Mouse (Mus musculus) gastrocnemius, adult 8-10 months (tissue): Measurements from ENCODE around the gene Cdc42se2. TPM values are rescaled to one million over a fixed set of nuclear protein-coding genes. Genes with fewer than 3 reads are reported as not detected.

Experiments
- DNase-seq, 2 experiments: peaks; one replicate each; pipeline ENCODE4 v3.0.0; 2022; ENCODE audit warnings: low spot score in 2 of 2
- total RNA-seq, 4 experiments: library from RNA; stranded (reverse); gene quantifications; 2 replicates each; pipeline ENCODE4 v1.2.4; 2022

Cdc42se2 gene
- 10 to 100 TPM; 13.2 to 20.5 (median 17.6) TPM for total RNA-seq

- DNase-seq: peak; percentile 93 to 94
Measured at GRCm38 (mm10) chr11:54787488-54788474, at the start of gene Cdc42se2. Gene Cdc42se2, minus strand, starts transcription at chr11:54787675.

GRCm38 (mm10) chr11:54836106-54836505 lies 48.6 kb upstream of the Cdc42se2 start:
- DNase-seq: peak; percentile 30 to 50

- no peak for DNase-seq
Measured at GRCm38 (mm10) chr11:54834596-54834995, 47.1 kb upstream of the Cdc42se2 start.

GRCm38 (mm10) chr11:54833833-54834232 lies 46.4 kb upstream of the Cdc42se2 start:
- DNase-seq: no peak

GRCm38 (mm10) chr11:54826819-54827218 lies 39.3 kb upstream of the Cdc42se2 start:
- DNase-seq: no peak

- DNase-seq: no peak
Measured at GRCm38 (mm10) chr11:54825774-54826173, 38.3 kb upstream of the Cdc42se2 start.

GRCm38 (mm10) chr11:54823467-54823866 lies 36.0 kb upstream of the Cdc42se2 start:
- no peak for DNase-seq

GRCm38 (mm10) chr11:54819489-54819888 lies 32.0 kb upstream of the Cdc42se2 start:
- no peak for DNase-seq

- no peak for DNase-seq
Measured at GRCm38 (mm10) chr11:54817449-54817848, 30.0 kb upstream of the Cdc42se2 start.

GRCm38 (mm10) chr11:54815659-54816058 lies 28.2 kb upstream of the Cdc42se2 start:
- no peak for DNase-seq

- DNase-seq: no peak
Measured at GRCm38 (mm10) chr11:54812812-54813516, 25.5 kb upstream of the Cdc42se2 start.

- DNase-seq: no peak
Measured at GRCm38 (mm10) chr11:54812314-54812713, 24.8 kb upstream of the Cdc42se2 start.

GRCm38 (mm10) chr11:54811054-54811453 lies 23.6 kb upstream of the Cdc42se2 start:
- no peak for DNase-seq

- DNase-seq: no peak
Measured at GRCm38 (mm10) chr11:54809582-54809981, 22.1 kb upstream of the Cdc42se2 start.

- no peak for DNase-seq
Measured at GRCm38 (mm10) chr11:54808177-54808576, 20.7 kb upstream of the Cdc42se2 start.

- DNase-seq: no peak
Measured at GRCm38 (mm10) chr11:54807669-54808068, 20.2 kb upstream of the Cdc42se2 start.

GRCm38 (mm10) chr11:54806891-54807290 lies 19.4 kb upstream of the Cdc42se2 start:
- DNase-seq: no peak

- peak; percentile 46 to 57 for DNase-seq
Measured at GRCm38 (mm10) chr11:54805196-54805595, 17.7 kb upstream of the Cdc42se2 start.

GRCm38 (mm10) chr11:54802621-54803020 lies 15.1 kb upstream of the Cdc42se2 start:
- no peak for DNase-seq

GRCm38 (mm10) chr11:54801791-54802558 lies 14.5 kb upstream of the Cdc42se2 start:
- DNase-seq: no peak

- DNase-seq: no peak
Measured at GRCm38 (mm10) chr11:54796551-54796950, 9.1 kb upstream of the Cdc42se2 start.
